In the genomic region with DNA sequence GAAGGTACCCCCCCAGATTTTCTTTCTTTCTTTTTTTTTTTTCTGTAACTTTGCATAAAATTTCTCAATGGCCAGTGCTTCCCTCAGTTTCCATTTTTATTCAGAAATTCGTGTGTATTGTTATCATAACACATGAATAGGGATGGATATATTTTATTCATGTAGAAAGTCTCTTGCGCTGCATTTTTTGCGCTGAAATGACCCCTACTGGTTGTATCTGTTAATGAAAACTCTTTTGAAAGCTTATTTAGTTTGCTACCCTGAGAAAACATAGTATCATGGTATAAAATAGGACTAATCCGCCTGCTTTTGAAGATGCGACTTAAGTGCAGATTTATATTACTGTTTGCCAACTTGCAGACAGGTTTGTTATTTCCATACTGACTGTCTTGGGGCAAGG, we compare ENCODE assay signal across 8 mouse cellular contexts. TPM values are rescaled to one million over a fixed set of nuclear protein-coding genes. Genes with fewer than 3 reads are reported as not detected.
DNase-seq lines count a peak whose midpoint lies in the region; ATAC-seq and TF ChIP-seq lines count a peak whose summit lies in the region.

No protein-coding gene starts in this region.

- H3K27ac ChIP-seq in heart, adult 2 months, result no peak overlapping the region
- no peak overlapping the region for H3K27ac ChIP-seq in heart, embryonic 12.5 days (ENCODE audit: poor library complexity, severe bottlenecking)
- no peak overlapping the region for H3K27ac ChIP-seq in lung, embryonic 14.5 days (ENCODE audit: low read depth)
- no peak overlapping the region for H3K27ac ChIP-seq in limb, embryonic 12.5 days
- no peak overlapping the region for H3K27ac ChIP-seq in stomach, embryonic 14.5 days (ENCODE audit: low read length)

- TF ChIP-seq EP300 in heart, adult 2 months (IDR thresholded peaks at IDR 0.05; ENCODE audit: insufficient read depth, low read depth, low read length), result no peak

- no peaks in the 10 kb centered on the region for H3K27me3 ChIP-seq in heart, adult 2 months (ENCODE audit: control insufficient read depth, insufficient read depth, low read length)
- H3K27me3 ChIP-seq in heart, embryonic 12.5 days (replicated peaks), result peaks cover 11% of the 10 kb centered on the region; the same call in 1 of the 2 replicates
- peaks cover 18% of the 10 kb centered on the region; the same call in 1 of the 2 replicates for H3K27me3 ChIP-seq in lung, embryonic 14.5 days (ENCODE audit: insufficient read depth, low read length)
- peaks cover 4% of the 10 kb centered on the region for H3K27me3 ChIP-seq in limb, embryonic 12.5 days
- no peaks in the 10 kb centered on the region for H3K27me3 ChIP-seq in stomach, embryonic 14.5 days (ENCODE audit: control insufficient read depth, insufficient read depth, low read length)

- no peak for TF ChIP-seq POLR2A in heart, adult 2 months (IDR thresholded peaks at IDR 0.05; ENCODE audit: insufficient read depth, low read depth, low read length)
- TF ChIP-seq POLR2A in lung, adult 2 months (IDR thresholded peaks at IDR 0.05; ENCODE audit: borderline replicate concordance, extremely low read depth, low read depth, low read length), result no peak

- no peak overlapping the region for H3K4me2 ChIP-seq in heart, embryonic 12.5 days
- no peak overlapping the region for H3K4me2 ChIP-seq in lung, embryonic 14.5 days
- 0 out of 2 replicates have a peak overlapping the region, but pooled peaks have one; percentile 88 for H3K4me2 ChIP-seq in limb, embryonic 12.5 days
- 0 out of 2 replicates have a peak overlapping the region, but pooled peaks have one; percentile 95 for H3K4me2 ChIP-seq in stomach, embryonic 14.5 days (replicated peaks; ENCODE audit: low read depth, low read length)

- ATAC-seq in heart, embryonic 12.5 days (ENCODE audit: insufficient number of reproducible peaks, low FRiP score), result no peak
- no peak for ATAC-seq in lung, embryonic 14.5 days (ENCODE audit: insufficient read depth)
- ATAC-seq in limb, embryonic 12.5 days (ENCODE audit: insufficient number of reproducible peaks, insufficient read depth, low FRiP score, low TSS enrichment, low read depth), result no peak
- no peak for ATAC-seq in stomach, embryonic 14.5 days (ENCODE audit: insufficient number of reproducible peaks, insufficient read depth, low FRiP score, low read depth)

- peaks cover 23% of the 10 kb centered on the region for H3K4me1 ChIP-seq in heart, adult 2 months (ENCODE audit: control insufficient read depth, insufficient read depth, low read length)
- peaks cover 41% of the 10 kb centered on the region for H3K4me1 ChIP-seq in heart, embryonic 12.5 days (replicated peaks)
- H3K4me1 ChIP-seq in lung, embryonic 14.5 days (ENCODE audit: insufficient read depth), result peaks cover 24% of the 10 kb centered on the region
- peaks cover 28% of the 10 kb centered on the region for H3K4me1 ChIP-seq in lung, adult 2 months (ENCODE audit: control insufficient read depth, insufficient read depth, low read length)
- peaks cover 73% of the 10 kb centered on the region for H3K4me1 ChIP-seq in limb, embryonic 12.5 days (replicated peaks)
- peaks cover 43% of the 10 kb centered on the region for H3K4me1 ChIP-seq in stomach, embryonic 14.5 days (ENCODE audit: control insufficient read depth, insufficient read depth, low read length)

- intact Hi-C loops in heart, adult 2 months (cut with DNase I), result no loop called here

- DNase-seq in heart, adult 2 months, result no peak
- DNase-seq in lung, embryonic 14.5 days, result peak; percentile 77
- DNase-seq in lung, adult 2 months, result no peak
- no peak for DNase-seq in urinary bladder, adult 2 months (ENCODE audit: low spot score)
- no peak for DNase-seq in urinary bladder, postnatal 14 days (ENCODE audit: low spot score)

- peaks cover 12% of the 10 kb centered on the region for H3K36me3 ChIP-seq in heart, adult 2 months (ENCODE audit: control insufficient read depth, insufficient read depth, low read length)
- H3K36me3 ChIP-seq in heart, embryonic 12.5 days, result no peaks in the 10 kb centered on the region
- H3K36me3 ChIP-seq in lung, embryonic 14.5 days (ENCODE audit: insufficient read depth), result no peaks in the 10 kb centered on the region
- H3K36me3 ChIP-seq in limb, embryonic 12.5 days, result no peaks in the 10 kb centered on the region
- no peaks in the 10 kb centered on the region for H3K36me3 ChIP-seq in stomach, embryonic 14.5 days (ENCODE audit: control insufficient read depth, insufficient read depth, low read length)

- H3K4me3 ChIP-seq in heart, adult 2 months, result no peak overlapping the region
- H3K4me3 ChIP-seq in heart, embryonic 12.5 days, result no peak overlapping the region
- H3K4me3 ChIP-seq in lung, embryonic 14.5 days (ENCODE audit: low read depth, low read length), result no peak overlapping the region
- no peak overlapping the region for H3K4me3 ChIP-seq in lung, adult 2 months (replicated peaks; ENCODE audit: extremely low read depth, low read depth, low read length)
- H3K4me3 ChIP-seq in limb, embryonic 12.5 days (replicated peaks), result peak overlapping the region; percentile 92; the same call in 1 of the 2 replicates
- H3K4me3 ChIP-seq in stomach, embryonic 14.5 days (ENCODE audit: low read depth, low read length), result no peak overlapping the region

- peaks cover 20% of the 10 kb centered on the region for H3K79me2 ChIP-seq in heart, adult 2 months (replicated peaks; ENCODE audit: control insufficient read depth, insufficient read depth, low read length)

- no peaks in the 10 kb centered on the region for H3K9me3 ChIP-seq in heart, embryonic 12.5 days (replicated peaks)
- no peaks in the 10 kb centered on the region for H3K9me3 ChIP-seq in lung, embryonic 14.5 days (ENCODE audit: low read depth, low read length)
- H3K9me3 ChIP-seq in limb, embryonic 12.5 days, result no peaks in the 10 kb centered on the region
- H3K9me3 ChIP-seq in stomach, embryonic 14.5 days (ENCODE audit: control insufficient read depth, low read depth, low read length), result no peaks in the 10 kb centered on the region

- 59% methylated on average over 5 of the region's 5 CpGs for WGBS in heart, adult 2 months
- WGBS in heart, embryonic 12.5 days, result 57% methylated on average over 5 of the region's 5 CpGs
- 45% methylated on average over 5 of the region's 5 CpGs for WGBS in lung, embryonic 14.5 days
- 58% methylated on average over 5 of the region's 5 CpGs for WGBS in lung, adult 2 months
- 60% methylated on average over 5 of the region's 5 CpGs for WGBS in limb, embryonic 12.5 days
- 51% methylated on average over 5 of the region's 5 CpGs for WGBS in stomach, embryonic 14.5 days

- no peak overlapping the region for H3K9ac ChIP-seq in heart, adult 2 months (ENCODE audit: low read depth, low read length)
- H3K9ac ChIP-seq in heart, embryonic 12.5 days, result no peak overlapping the region
- H3K9ac ChIP-seq in lung, embryonic 14.5 days, result no peak overlapping the region
- no peak overlapping the region for H3K9ac ChIP-seq in limb, embryonic 12.5 days (replicated peaks)
- no peak overlapping the region for H3K9ac ChIP-seq in stomach, embryonic 14.5 days (replicated peaks; ENCODE audit: low read depth, low read length)

- peak; percentile 64 for TF ChIP-seq CTCF in heart, adult 2 months (IDR thresholded peaks at IDR 0.05)
- peak; percentile 53 for TF ChIP-seq CTCF in lung, embryonic 14.5 days (IDR thresholded peaks at IDR 0.05; ENCODE audit: low read depth)
- no peak for TF ChIP-seq CTCF in lung, adult 2 months (IDR thresholded peaks at IDR 0.05; ENCODE audit: insufficient read depth, low read length)

RNA-seq across cellular contexts. Expression of a gene that starts 3.4 kb away (rescaled TPM):
- 10 to 100 TPM; 50.6 to 55.4 TPM for total RNA-seq in heart, adult 2 months (2021)
- 28.2 and 42.9 TPM in 2 replicates for polyA plus RNA-seq in heart, adult 2 months (2012; rRNA removed)
- 3.2 and 3.3 TPM in 2 replicates for polyA plus RNA-seq in heart, embryonic 12.5 days (2016; fragmentation: Nextera tagmentation; extraction: Ambion mirVana)
- polyA plus RNA-seq in lung, embryonic 14.5 days (2014; fragmentation: Nextera tagmentation; extraction: Ambion mirVana), result 3.1 and 5.7 TPM in 2 replicates
- 95.7 and 119 TPM in 2 replicates for polyA plus RNA-seq in lung, adult 2 months (2012; rRNA removed)
- 5.5 and 5.6 TPM in 2 replicates for polyA plus RNA-seq in limb, embryonic 12.5 days (2016; fragmentation: Nextera tagmentation; extraction: Ambion mirVana)
- polyA plus RNA-seq in stomach, embryonic 14.5 days (2014; fragmentation: Nextera tagmentation; extraction: Ambion mirVana), result 4.9 and 7.4 TPM in 2 replicates
- polyA plus RNA-seq in urinary bladder, adult 2 months (2012; rRNA removed), result 31.0 and 36.7 TPM in 2 replicates

Comparison
In these comparisons a context has a peak if more than half of its experiments do, and no peak if none do; other contexts are left out.
1. H3K4me2 ChIP-seq: peak in limb, embryonic 12.5 days (single experiment) and stomach, embryonic 14.5 days (single experiment); none in heart, embryonic 12.5 days (single experiment) and lung, embryonic 14.5 days (single experiment).